Mouse (Mus musculus) erythroblast, embryonic 14.5 days (primary cell): ENCODE measurements around the gene Tm6sf1. TPM values are rescaled to one million over a fixed set of nuclear protein-coding genes. Genes with fewer than 3 reads are reported as not detected.

ENCODE experiments used
- H3K27me3 ChIP-seq: 2 replicates; pipeline ENCODE4 v1.6.1; 2012; ENCODE audit warnings: inconsistent platforms; ENCODE audit not compliant: control insufficient read depth
- H3K36me3 ChIP-seq: 2 replicates; pipeline ENCODE4 v1.6.1; 2012; ENCODE audit warnings: mild to moderate bottlenecking, inconsistent platforms; ENCODE audit not compliant: control insufficient read depth
- H3K4me1 ChIP-seq: 2 replicates; pipeline ENCODE4 v1.6.1; 2012; ENCODE audit warnings: inconsistent platforms; ENCODE audit not compliant: control insufficient read depth
- H3K4me3 ChIP-seq: replicated peaks from 2 replicates; pipeline ENCODE3; 2012; ENCODE audit warnings: moderate library complexity, mild to moderate bottlenecking, inconsistent platforms
- H3K9me3 ChIP-seq: 2 replicates; pipeline ENCODE4 v1.6.1; 2012; ENCODE audit warnings: low read length, inconsistent platforms, mixed read lengths; ENCODE audit not compliant: control insufficient read depth
- GATA1 ChIP-seq: IDR thresholded peaks from 2 replicates; pipeline ENCODE4 v1.6.1; 2012; ENCODE audit warnings: low read length, inconsistent platforms, mixed read lengths
- TAL1 ChIP-seq: IDR thresholded peaks from 3 replicates; pipeline ENCODE4 v1.6.1; 2012; ENCODE audit warnings: low read length, inconsistent platforms, mixed read lengths
- polyA plus RNA-seq: library from polyadenylated mRNA; stranded (reverse); fragments of >175 nt; gene quantifications from 2 replicates; pipeline ENCODE4 v1.2.3, GENCODE M21; 2012

The Tm6sf1 gene
- polyA plus RNA-seq, 1 experiment, result 0.06 TPM

DNA sequence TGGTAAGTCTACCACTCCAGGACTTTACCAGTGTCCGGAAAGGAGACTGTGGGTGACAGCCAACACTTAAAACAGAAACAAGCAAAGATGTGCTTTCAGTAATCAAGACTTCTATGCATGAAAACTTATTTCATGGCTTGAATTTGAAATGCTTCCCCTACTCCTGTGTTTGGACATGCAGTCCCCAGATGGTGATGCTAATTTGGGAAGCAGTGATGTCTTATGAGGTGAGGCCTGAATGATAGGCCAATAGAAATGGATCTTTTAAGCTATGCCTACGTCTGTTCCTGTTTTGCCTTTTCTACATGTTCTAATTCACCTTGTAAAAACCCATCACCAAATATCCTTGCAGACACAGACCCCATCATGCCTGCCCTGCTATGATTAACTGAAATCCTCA is 46.1 kb downstream of the Tm6sf1 start:
- no peaks in the 10 kb centered on the region for H3K4me1 ChIP-seq
- no peaks in the 10 kb centered on the region for H3K36me3 ChIP-seq
- TF ChIP-seq GATA1 (no peak), TAL1 (no peak)
- H3K4me3 ChIP-seq, result no peak overlapping the region
- H3K27me3 ChIP-seq, result no peaks in the 10 kb centered on the region; the same call in 1 of the 2 replicates
- no peaks in the 10 kb centered on the region for H3K9me3 ChIP-seq

GRCm38 (mm10) chr7:81918316-81918715 is 59.5 kb downstream of the Tm6sf1 start:
- no peak for TF ChIP-seq GATA1
- no peak for TF ChIP-seq TAL1
- Histone ChIP-seq H3K4me3 (no peak overlapping the region), H3K9me3 (no peaks in the 10 kb centered on the region), H3K4me1 (no peaks in the 10 kb centered on the region), H3K27me3 (no peaks in the 10 kb centered on the region), H3K36me3 (no peaks in the 10 kb centered on the region)

- Histone ChIP-seq H3K9me3 (no peaks in the 10 kb centered on the region), H3K4me3 (no peak overlapping the region), H3K4me1 (no peaks in the 10 kb centered on the region), H3K27me3 (no peaks in the 10 kb centered on the region), H3K36me3 (no peaks in the 10 kb centered on the region)
- TF ChIP-seq GATA1 (no peak), TAL1 (no peak)
Measured at GRCm38 (mm10) chr7:81920314-81920713, 61.5 kb downstream of the Tm6sf1 start.

GRCm38 (mm10) chr7:81921379-81921952 is 62.7 kb downstream of the Tm6sf1 start:
- Histone ChIP-seq H3K27me3 (no peaks in the 10 kb centered on the region), H3K9me3 (no peaks in the 10 kb centered on the region), H3K36me3 (no peaks in the 10 kb centered on the region), H3K4me1 (no peaks in the 10 kb centered on the region), H3K4me3 (no peak overlapping the region)
- TF ChIP-seq GATA1, result no peak
- no peak for TF ChIP-seq TAL1

GRCm38 (mm10) chr7:81928998-81929397 is 70.2 kb downstream of the Tm6sf1 start:
- TF ChIP-seq GATA1 (no peak), TAL1 (no peak)
- H3K9me3 ChIP-seq, result no peaks in the 10 kb centered on the region
- H3K4me3 ChIP-seq, result no peak overlapping the region
- peaks cover 32% of the 10 kb centered on the region for H3K27me3 ChIP-seq
- no peaks in the 10 kb centered on the region for H3K4me1 ChIP-seq
- no peaks in the 10 kb centered on the region for H3K36me3 ChIP-seq

GRCm38 (mm10) chr7:81932521-81933045 is 73.8 kb downstream of the Tm6sf1 start:
- TF ChIP-seq TAL1 (no peak), GATA1 (no peak)
- H3K4me3 ChIP-seq, result no peak overlapping the region

DNA sequence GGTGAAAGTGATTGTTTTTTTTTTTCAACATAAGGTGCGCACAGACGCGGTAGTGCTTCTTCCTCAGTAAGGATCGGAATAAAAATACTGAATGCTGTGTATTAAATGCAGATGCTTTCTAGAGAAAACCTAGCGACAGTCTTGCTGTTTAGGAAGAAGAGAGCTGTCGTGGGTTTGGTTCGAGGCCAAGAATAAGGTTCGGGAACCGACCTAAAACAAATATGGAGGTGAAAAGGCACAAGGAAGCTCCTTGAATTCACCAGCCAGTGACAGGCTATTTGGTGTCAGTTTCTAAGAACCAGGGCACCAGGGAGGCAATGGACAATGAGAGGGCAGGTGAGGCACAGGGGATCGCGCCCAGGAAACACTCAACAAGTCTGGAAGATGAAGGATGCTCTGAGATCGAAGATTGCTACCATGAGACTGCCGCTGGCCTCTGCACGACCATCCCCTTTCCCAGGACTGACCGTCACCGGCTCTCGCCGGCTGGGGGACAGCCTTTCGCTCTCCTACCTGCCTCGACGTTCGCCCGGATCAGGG is 74.3 kb downstream of the Tm6sf1 start:
- Histone ChIP-seq H3K36me3 (no peaks in the 10 kb centered on the region), H3K4me1 (no peaks in the 10 kb centered on the region), H3K4me3 (no peak overlapping the region), H3K9me3 (no peaks in the 10 kb centered on the region), H3K27me3 (peaks cover 61% of the 10 kb centered on the region)
- TF ChIP-seq GATA1 (no peak), TAL1 (no peak)

More at GRCm38 (mm10) chr7:81932521-81933045, 73.8 kb downstream of the Tm6sf1 start:
- Histone ChIP-seq H3K4me1 (no peaks in the 10 kb centered on the region), H3K27me3 (peaks cover 61% of the 10 kb centered on the region), H3K36me3 (no peaks in the 10 kb centered on the region), H3K9me3 (no peaks in the 10 kb centered on the region)

- H3K36me3 ChIP-seq, result no peaks in the 10 kb centered on the region
- TF ChIP-seq TAL1 (no peak), GATA1 (no peak)
- peaks cover 62% of the 10 kb centered on the region for H3K27me3 ChIP-seq
- H3K9me3 ChIP-seq, result no peaks in the 10 kb centered on the region
- H3K4me1 ChIP-seq, result no peaks in the 10 kb centered on the region
- H3K4me3 ChIP-seq, result no peak overlapping the region
Measured at GRCm38 (mm10) chr7:81933601-81934266, 74.9 kb downstream of the Tm6sf1 start.

Other genes starting within 250 kb of the Tm6sf1 start
- gene Homer2, start 151.5 kb upstream of the Tm6sf1 start, polyA plus RNA-seq, result 0.05 and 0.19 TPM in 2 replicates
- 1.7 and 2.3 TPM in 2 replicates for gene Ramac, start 96.1 kb upstream of the Tm6sf1 start, polyA plus RNA-seq
- 0.50 and 1.6 TPM in 2 replicates for gene 3110040N11Rik, start 69.5 kb upstream of the Tm6sf1 start, polyA plus RNA-seq
- gene Btbd1, start 29.6 kb upstream of the Tm6sf1 start, polyA plus RNA-seq, result 0.44 and 0.58 TPM in 2 replicates
- not detected in 2 replicates for gene Gm10160, start 3.2 kb upstream of the Tm6sf1 start, polyA plus RNA-seq
- not detected in 2 replicates for gene Hdgfl3, start 75.5 kb downstream of the Tm6sf1 start, polyA plus RNA-seq
- gene Bnc1, start 133.3 kb downstream of the Tm6sf1 start, polyA plus RNA-seq, result 0.01 TPM in 1 of 2 replicates, not detected in the other